Mouse (Mus musculus): ENCODE results near the gene Cfap99.
A peak's percentile ranks its signal among the peaks of the same experiment; 100 is the strongest.

Gene Cfap99

GRCm38 (mm10) chr5:34334081-34334480, 45.7 kb downstream of the Cfap99 start:
- no peak for DNase-seq (ENCODE audit: low read depth)

GRCm38 (mm10) chr5:34335539-34336096, 47.2 kb downstream of the Cfap99 start:
- no peak for DNase-seq (ENCODE audit: low read depth)

- peak; percentile 97 for DNase-seq (ENCODE audit: low read depth)
These were observed 47.8 kb downstream of the Cfap99 start, which contains the start of gene Rnf4 for GRCm38 (mm10) chr5:34336097-34336774. Rnf4 (plus strand) TSS chr5:34336289.

GRCm38 (mm10) chr5:34336775-34337450, 48.5 kb downstream of the Cfap99 start:
- peak; percentile 54 for DNase-seq (ENCODE audit: low read depth)

- DNase-seq (ENCODE audit: low read depth): no peak
These were observed 51.8 kb downstream of the Cfap99 start for GRCm38 (mm10) chr5:34340246-34340645.

GRCm38 (mm10) chr5:34352084-34352631, 63.8 kb downstream of the Cfap99 start:
- no peak for DNase-seq (ENCODE audit: low read depth)

GRCm38 (mm10) chr5:34360261-34360660, 71.9 kb downstream of the Cfap99 start:
- no peak for DNase-seq (ENCODE audit: low read depth)

GRCm38 (mm10) chr5:34363115-34363514, 74.7 kb downstream of the Cfap99 start:
- DNase-seq (ENCODE audit: low read depth): no peak

GRCm38 (mm10) chr5:34368551-34369290, 80.3 kb downstream of the Cfap99 start:
- no peak for DNase-seq (ENCODE audit: low read depth)

- DNase-seq (ENCODE audit: low read depth): peak; percentile 86
These were observed 81.1 kb downstream of the Cfap99 start, which contains the start of gene Fam193a for GRCm38 (mm10) chr5:34369341-34370021. Fam193a (plus strand) TSS chr5:34369933.

- DNase-seq (ENCODE audit: low read depth): no peak
These were observed 81.8 kb downstream of the Cfap99 start for GRCm38 (mm10) chr5:34370022-34370823.

- no peak for DNase-seq (ENCODE audit: low read depth)
These were observed 82.4 kb downstream of the Cfap99 start for GRCm38 (mm10) chr5:34370840-34371239.

GRCm38 (mm10) chr5:34372141-34372540, 83.7 kb downstream of the Cfap99 start:
- no peak for DNase-seq (ENCODE audit: low read depth)

- no peak for DNase-seq (ENCODE audit: low read depth)
These were observed 84.1 kb downstream of the Cfap99 start for GRCm38 (mm10) chr5:34372541-34372940.
